Comparison of ENCODE assay signal across 20 mouse cellular contexts in the genomic region with DNA sequence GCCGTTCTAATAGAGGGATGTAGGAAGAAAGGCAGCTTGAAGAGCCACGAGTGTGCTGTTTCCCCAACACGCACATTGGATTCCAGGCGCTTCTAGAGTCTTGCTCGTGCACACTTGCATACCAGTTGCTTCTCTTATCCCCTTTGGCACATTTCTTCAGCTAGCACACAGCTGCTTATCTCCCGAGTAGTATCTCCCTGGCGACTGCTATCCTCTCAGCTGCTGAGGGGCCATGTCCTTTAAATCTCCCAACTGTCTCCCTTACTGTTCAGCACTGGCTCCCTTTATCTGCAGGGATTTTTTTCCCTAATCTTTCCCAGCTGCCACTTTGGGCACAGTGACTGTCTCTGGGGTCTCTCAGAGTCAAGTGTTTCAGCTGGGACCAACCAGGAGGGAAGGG. TPM values are rescaled to one million over a fixed set of nuclear protein-coding genes. Genes with fewer than 3 reads are reported as not detected.
DNase-seq lines count a peak whose midpoint lies in the region; ATAC-seq and TF ChIP-seq lines count a peak whose summit lies in the region.
"Had no signal": no experiment of that assay in that cellular context is flagged by ENCODE, and none has a peak within 500 bp of the region (broad histone marks: within the 10 kb centered on the region; RNA-seq: fewer than 3 reads in every experiment).

No protein-coding gene starts in this region.

- H3K27ac ChIP-seq in heart, embryonic 14.5 days (replicated peaks in 1 of 2; ENCODE audit: control insufficient read depth in 1 of 2, insufficient read depth in 1 of 2, low read depth in 2 of 2, low read length in 2 of 2) = peak overlapping the region; percentile 31 to 70
- H3K27ac ChIP-seq in midbrain, postnatal 0 days (ENCODE audit: low read depth, low read length) = no peak overlapping the region
- no peak overlapping the region for H3K27ac ChIP-seq in midbrain, embryonic 10.5 days (replicated peaks)
- no peak overlapping the region for H3K27ac ChIP-seq in liver, embryonic 12.5 days
- H3K27ac ChIP-seq in kidney, embryonic 16.5 days (ENCODE audit: low read length) = no peak overlapping the region
- H3K27ac ChIP-seq: embryonic facial prominence, embryonic 15.5 days; forebrain, embryonic 10.5 days; hindbrain, embryonic 12.5 days; layer of hippocampus, adult 2 months had no signal

- H3K9me3 ChIP-seq in heart, embryonic 14.5 days (ENCODE audit: control insufficient read depth, low read length) = peaks cover 6% of the 10 kb centered on the region; the same call in 1 of the 2 replicates
- H3K9me3 ChIP-seq in midbrain, postnatal 0 days (ENCODE audit: low read length) = no peaks in the 10 kb centered on the region
- no peaks in the 10 kb centered on the region for H3K9me3 ChIP-seq in midbrain, embryonic 10.5 days (replicated peaks)
- no peaks in the 10 kb centered on the region for H3K9me3 ChIP-seq in liver, embryonic 12.5 days (replicated peaks)
- H3K9me3 ChIP-seq in kidney, embryonic 16.5 days (ENCODE audit: low read length) = no peaks in the 10 kb centered on the region
- H3K9me3 ChIP-seq: embryonic facial prominence, embryonic 15.5 days; forebrain, embryonic 10.5 days; hindbrain, embryonic 12.5 days had no signal

- no peak for DNase-seq in heart, postnatal 36 days
- peak; percentile 15 for DNase-seq in midbrain, postnatal 0 days (ENCODE audit: low spot score)
- DNase-seq in midbrain, embryonic 10.5 days (ENCODE audit: low spot score) = no peak
- DNase-seq: cerebellum, adult 9-10 months; kidney, adult 18-20 months; kidney, postnatal 14 days; layer of hippocampus, postnatal 36 days; right cerebral cortex, adult 18-20 months; thymus, postnatal 25 days had no signal

- no peak overlapping the region for H3ac ChIP-seq in myocyte (ENCODE audit: control insufficient read depth, insufficient read length)

- ATAC-seq in heart, embryonic 14.5 days (ENCODE audit: insufficient number of reproducible peaks, insufficient read depth, low FRiP score, low read depth) = peak; percentile 72
- ATAC-seq in midbrain, postnatal 0 days (ENCODE audit: low FRiP score) = no peak
- 0 out of 2 replicates have a peak, but pooled peaks have one; percentile 27 for ATAC-seq in liver, embryonic 12.5 days
- ATAC-seq in kidney, embryonic 16.5 days (ENCODE audit: low FRiP score, low TSS enrichment) = no peak
- ATAC-seq: lung, postnatal 0 days; midbrain, embryonic 16.5 days had no signal

- no peak for TF ChIP-seq CTCF in midbrain, postnatal 0 days (IDR thresholded peaks at IDR 0.05)

- peak overlapping the region; percentile 34 for H3K4me2 ChIP-seq in heart, embryonic 14.5 days (ENCODE audit: low read length)
- no peak overlapping the region for H3K4me2 ChIP-seq in midbrain, postnatal 0 days (ENCODE audit: low read depth, low read length, poor library complexity, severe bottlenecking)
- no peak overlapping the region for H3K4me2 ChIP-seq in liver, embryonic 12.5 days
- H3K4me2 ChIP-seq in myocyte (ENCODE audit: low read depth) = no peak overlapping the region
- H3K4me2 ChIP-seq in kidney, embryonic 16.5 days (replicated peaks; ENCODE audit: low read depth, low read length) = no peak overlapping the region
- H3K4me2 ChIP-seq: embryonic facial prominence, embryonic 15.5 days; hindbrain, embryonic 12.5 days had no signal

- no peaks in the 10 kb centered on the region for H3K36me3 ChIP-seq in heart, embryonic 14.5 days (ENCODE audit: control insufficient read depth, insufficient read depth, low read length)
- H3K36me3 ChIP-seq in midbrain, postnatal 0 days (ENCODE audit: insufficient read depth, low read length) = no peaks in the 10 kb centered on the region
- H3K36me3 ChIP-seq in midbrain, embryonic 10.5 days = no peaks in the 10 kb centered on the region
- no peaks in the 10 kb centered on the region for H3K36me3 ChIP-seq in liver, embryonic 12.5 days
- H3K36me3 ChIP-seq in myocyte (ENCODE audit: control insufficient read depth, insufficient read depth) = no peaks in the 10 kb centered on the region
- H3K36me3 ChIP-seq in kidney, embryonic 16.5 days (ENCODE audit: insufficient read depth, low read length) = no peaks in the 10 kb centered on the region
- H3K36me3 ChIP-seq: embryonic facial prominence, embryonic 15.5 days; forebrain, embryonic 10.5 days; hindbrain, embryonic 12.5 days had no signal

- peaks cover 12 to 26% of the 10 kb centered on the region in 2 experiments for H3K4me1 ChIP-seq in heart, embryonic 14.5 days (ENCODE audit: control insufficient read depth in 2 of 2, insufficient read depth in 2 of 2, low read length in 2 of 2)
- H3K4me1 ChIP-seq in midbrain, postnatal 0 days (ENCODE audit: insufficient read depth, low read length) = no peaks in the 10 kb centered on the region
- peaks cover 10% of the 10 kb centered on the region for H3K4me1 ChIP-seq in midbrain, embryonic 10.5 days
- peaks cover 6% of the 10 kb centered on the region; the same call in 1 of the 2 replicates for H3K4me1 ChIP-seq in liver, embryonic 12.5 days
- no peaks in the 10 kb centered on the region for H3K4me1 ChIP-seq in kidney, embryonic 16.5 days (ENCODE audit: insufficient read depth, low read length)
- H3K4me1 ChIP-seq: embryonic facial prominence, embryonic 15.5 days; forebrain, embryonic 10.5 days had no signal

- H3K79me2 ChIP-seq in myocyte (ENCODE audit: control insufficient read depth, insufficient read depth) = no peaks in the 10 kb centered on the region

- no peak overlapping the region; a peak in 1 of 4 replicates for H3K4me3 ChIP-seq in heart, embryonic 14.5 days (ENCODE audit: control insufficient read depth in 1 of 2, insufficient read depth in 1 of 2, low read depth in 1 of 2, low read length in 2 of 2)
- no peak overlapping the region for H3K4me3 ChIP-seq in midbrain, postnatal 0 days (ENCODE audit: low read depth, low read length)
- H3K4me3 ChIP-seq in midbrain, embryonic 10.5 days = no peak overlapping the region
- no peak overlapping the region for H3K4me3 ChIP-seq in liver, embryonic 12.5 days
- no peak overlapping the region for H3K4me3 ChIP-seq in myocyte
- H3K4me3 ChIP-seq in kidney, embryonic 16.5 days (ENCODE audit: low read length) = no peak overlapping the region
- H3K4me3 ChIP-seq: embryonic facial prominence, embryonic 15.5 days; forebrain, embryonic 10.5 days; hindbrain, embryonic 12.5 days; layer of hippocampus, adult 2 months had no signal

- H3K9ac ChIP-seq in heart, embryonic 14.5 days (ENCODE audit: low read length) = no peak overlapping the region
- H3K9ac ChIP-seq in midbrain, postnatal 0 days (replicated peaks; ENCODE audit: low read length, poor library complexity, severe bottlenecking) = no peak overlapping the region
- H3K9ac ChIP-seq in liver, embryonic 12.5 days = no peak overlapping the region
- no peak overlapping the region for H3K9ac ChIP-seq in kidney, embryonic 16.5 days (replicated peaks; ENCODE audit: low read length)
- H3K9ac ChIP-seq: embryonic facial prominence, embryonic 15.5 days; hindbrain, embryonic 12.5 days had no signal

- intact Hi-C loops in heart, postnatal 36 days (cut with DNase I) = no loop called here

- H3K27me3 ChIP-seq in heart, embryonic 14.5 days (ENCODE audit: control insufficient read depth, insufficient read depth, low read length) = no peaks in the 10 kb centered on the region
- no peaks in the 10 kb centered on the region for H3K27me3 ChIP-seq in midbrain, postnatal 0 days (ENCODE audit: insufficient read depth, low read length)
- H3K27me3 ChIP-seq in midbrain, embryonic 10.5 days (ENCODE audit: low read depth, poor library complexity, severe bottlenecking) = no peaks in the 10 kb centered on the region
- no peaks in the 10 kb centered on the region for H3K27me3 ChIP-seq in liver, embryonic 12.5 days (replicated peaks)
- H3K27me3 ChIP-seq in myocyte (ENCODE audit: control insufficient read depth, insufficient read depth, insufficient read length) = no peaks in the 10 kb centered on the region
- no peaks in the 10 kb centered on the region for H3K27me3 ChIP-seq in kidney, embryonic 16.5 days (ENCODE audit: insufficient read depth, low read length)
- H3K27me3 ChIP-seq: embryonic facial prominence, embryonic 15.5 days; hindbrain, embryonic 12.5 days had no signal

- WGBS in heart, embryonic 14.5 days = 12% methylated on average over 7 of the region's 7 CpGs
- WGBS in midbrain, postnatal 0 days = 57% methylated on average over 7 of the region's 7 CpGs
- WGBS in midbrain, embryonic 10.5 days = 74% methylated on average over 7 of the region's 7 CpGs
- 27% methylated on average over 7 of the region's 7 CpGs for WGBS in liver, embryonic 12.5 days (ENCODE audit: insufficient replicate concordance)
- WGBS in kidney, embryonic 16.5 days = 76% methylated on average over 7 of the region's 7 CpGs

- TF ChIP-seq POLR2A in myocyte (IDR thresholded peaks at IDR 0.05; ENCODE audit: insufficient read length, low read depth) = no peak

TF ChIP-seq in myocyte, 11 proteins besides CTCF, POLR2A, EP300 and RAD21 (continues in another document):
- no peak for TF ChIP-seq POLR2AphosphoS2 (IDR thresholded peaks at IDR 0.05; ENCODE audit: insufficient read length, low read depth)
- TF ChIP-seq TCF12 (IDR thresholded peaks at IDR 0.05; ENCODE audit: insufficient read depth, poor library complexity, severe bottlenecking) = peak; percentile 26
- peak in 2 of 3 experiments; percentile 53 to 78 for TF ChIP-seq MYOD1 (IDR thresholded peaks at IDR 0.05; ENCODE audit: control insufficient read depth in 1 of 3, insufficient read length in 2 of 3, low read depth in 2 of 3)
- TF ChIP-seq TCF3 (IDR thresholded peaks at IDR 0.05; ENCODE audit: insufficient read length, low read depth) = no peak

RNA-seq across cellular contexts. Expression of gene Rbm24, which starts 25.8 kb away (rescaled TPM):
- polyA plus RNA-seq in heart, embryonic 14.5 days (2014; fragmentation: Nextera tagmentation; extraction: Ambion mirVana) = 138 and 141 TPM in 2 replicates
- total RNA-seq in heart, postnatal 36 days (2021) = 100 to 1,000 TPM; 181 to 191 TPM
- 10.7 and 20.1 TPM in 2 replicates for total RNA-seq in midbrain, postnatal 0 days (2014; rRNA removed)
- polyA plus RNA-seq in midbrain, postnatal 0 days (2015; fragmentation: Nextera tagmentation; extraction: Ambion mirVana) = 3.7 and 4.0 TPM in 2 replicates
- polyA plus RNA-seq in midbrain, embryonic 10.5 days (2016; fragmentation: Nextera tagmentation; extraction: Ambion mirVana) = 1.9 and 2.1 TPM in 2 replicates
- polyA plus RNA-seq in liver, embryonic 12.5 days (2016; fragmentation: Nextera tagmentation; extraction: Ambion mirVana) = 0.13 and 0.63 TPM in 2 replicates
- polyA plus RNA-seq in myocyte (2012; fragmentation: generic; extraction: Trizol) = 43.0 TPM
- 1.5 and 1.7 TPM in 2 replicates for polyA plus RNA-seq in kidney, embryonic 16.5 days (2015; fragmentation: Nextera tagmentation; extraction: Ambion mirVana)
- polyA plus RNA-seq: liver, adult 2 months had no signal

RNA-seq across cellular contexts. Expression of gene Cap2, which starts 57.6 kb away (rescaled TPM):
- polyA plus RNA-seq in heart, embryonic 14.5 days (2014; fragmentation: Nextera tagmentation; extraction: Ambion mirVana) = 157 and 159 TPM in 2 replicates
- total RNA-seq in heart, postnatal 36 days (2021) = 100 to 1,000 TPM; 141 to 147 TPM
- total RNA-seq in midbrain, postnatal 0 days (2014; rRNA removed) = 17.5 and 21.9 TPM in 2 replicates
- 11.7 and 13.1 TPM in 2 replicates for polyA plus RNA-seq in midbrain, postnatal 0 days (2015; fragmentation: Nextera tagmentation; extraction: Ambion mirVana)
- polyA plus RNA-seq in midbrain, embryonic 10.5 days (2016; fragmentation: Nextera tagmentation; extraction: Ambion mirVana) = 9.2 and 11.2 TPM in 2 replicates
- polyA plus RNA-seq in liver, embryonic 12.5 days (2016; fragmentation: Nextera tagmentation; extraction: Ambion mirVana) = 1.7 and 2.4 TPM in 2 replicates
- polyA plus RNA-seq in myocyte (2012; fragmentation: generic; extraction: Trizol) = 47.4 TPM
- 7.3 and 8.1 TPM in 2 replicates for polyA plus RNA-seq in kidney, embryonic 16.5 days (2015; fragmentation: Nextera tagmentation; extraction: Ambion mirVana)
- polyA plus RNA-seq: liver, adult 2 months had no signal

Comparison
In these comparisons a context has a peak if more than half of its experiments do, and no peak if none do; other contexts are left out.
1. ATAC-seq: peak in heart, embryonic 14.5 days (single experiment) and liver, embryonic 12.5 days (single experiment); none in midbrain, postnatal 0 days (single experiment) and kidney, embryonic 16.5 days (single experiment).
2. H3K27ac ChIP-seq: peak in heart, embryonic 14.5 days (2 of 2); none in midbrain, postnatal 0 days (single experiment), midbrain, embryonic 10.5 days (single experiment), liver, embryonic 12.5 days (single experiment) and kidney, embryonic 16.5 days (single experiment).